10 mouse cellular contexts compared by ENCODE assay signal in the genomic region with DNA sequence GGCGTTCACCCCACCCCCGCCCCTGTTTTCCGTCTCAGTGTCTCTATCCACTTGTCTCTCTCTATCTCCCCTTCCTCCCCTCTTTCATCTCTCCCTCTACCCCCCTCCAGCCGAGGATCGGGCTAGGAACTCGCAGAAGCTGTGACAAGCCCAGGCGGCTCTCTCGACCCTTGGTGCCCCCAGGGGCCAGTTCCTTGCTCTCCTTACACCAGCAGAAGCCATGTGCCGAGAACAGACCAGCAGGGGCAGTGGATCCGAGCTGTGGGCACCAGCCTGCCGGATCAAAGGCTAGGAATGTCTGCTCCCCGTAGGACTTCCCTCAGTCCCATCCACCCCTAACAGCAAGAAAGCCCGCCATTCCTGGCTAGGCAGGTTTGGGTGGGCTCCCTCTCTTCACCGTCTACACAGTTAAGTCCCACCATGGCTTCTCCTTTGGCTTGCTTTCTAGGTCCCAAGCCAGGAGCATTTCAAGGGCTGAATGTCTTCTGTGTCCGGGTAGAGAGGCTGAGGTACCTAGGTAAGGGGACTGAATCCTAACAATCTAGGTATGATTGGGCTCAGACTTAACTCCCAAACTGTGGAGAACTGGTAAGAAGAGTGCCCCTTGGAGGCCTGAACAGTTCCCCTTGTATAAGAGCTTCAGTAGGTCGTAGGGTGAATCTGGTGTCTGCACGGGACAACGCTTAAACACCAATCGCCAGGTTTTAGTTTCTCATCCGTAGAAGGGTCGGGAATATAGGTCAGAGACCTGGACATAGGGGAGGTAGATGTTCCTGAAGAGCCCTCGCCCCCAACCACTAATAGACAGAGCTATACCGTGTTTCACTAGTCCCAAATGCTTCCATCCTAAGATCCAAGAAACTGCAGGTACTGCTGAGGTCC. TPM values are rescaled to one million over a fixed set of nuclear protein-coding genes. Genes with fewer than 3 reads are reported as not detected.
A peak's percentile ranks its signal among the peaks of the same experiment; 100 is the strongest.
DNase-seq lines count a peak whose midpoint lies in the region; ATAC-seq and TF ChIP-seq lines count a peak whose summit lies in the region.
"Had no signal": no experiment of that assay in that cellular context is flagged by ENCODE, and none has a peak within 500 bp of the region (broad histone marks: within the 10 kb centered on the region; RNA-seq: fewer than 3 reads in every experiment).

No protein-coding gene starts in this region.

- TF ChIP-seq POLR2A in brain, embryonic 14.5 days (IDR thresholded peaks at IDR 0.05; ENCODE audit: borderline replicate concordance, extremely low read depth, insufficient read depth, insufficient read length, poor library complexity, severe bottlenecking), result no peak

- no peaks in the 10 kb centered on the region for H3K9me3 ChIP-seq in hindbrain, embryonic 13.5 days
- H3K9me3 ChIP-seq in midbrain, embryonic 14.5 days (ENCODE audit: control insufficient read depth, low read length), result no peaks in the 10 kb centered on the region

- no peak for TF ChIP-seq CTCF in gastrocnemius, adult 2 months (IDR thresholded peaks at IDR 0.05)
- TF ChIP-seq CTCF in brain, embryonic 14.5 days (IDR thresholded peaks at IDR 0.05; ENCODE audit: borderline replicate concordance, extremely low read depth, insufficient read depth, insufficient read length), result no peak

- intact Hi-C loops in gastrocnemius, adult 2 months (cut with DNase I), result no loop called here

- H3K4me1 ChIP-seq in hindbrain, embryonic 13.5 days (replicated peaks), result peaks cover 64% of the 10 kb centered on the region
- H3K4me1 ChIP-seq in midbrain, embryonic 14.5 days (ENCODE audit: control insufficient read depth, insufficient read depth, low read length), result peaks cover 44% of the 10 kb centered on the region

- ATAC-seq in hindbrain, embryonic 13.5 days (ENCODE audit: low FRiP score), result no peak
- no peak for ATAC-seq in midbrain, embryonic 14.5 days (ENCODE audit: low FRiP score, low TSS enrichment)

- H3K9ac ChIP-seq in hindbrain, embryonic 13.5 days, result peak overlapping the region; percentile 67
- H3K9ac ChIP-seq in midbrain, embryonic 14.5 days (replicated peaks; ENCODE audit: low read length), result peak overlapping the region; percentile 50

- no peak overlapping the region for H3K27ac ChIP-seq in gastrocnemius, adult 2 months
- no peak overlapping the region for H3K27ac ChIP-seq in hindbrain, embryonic 13.5 days
- H3K27ac ChIP-seq in midbrain, embryonic 14.5 days (replicated peaks; ENCODE audit: low read depth, low read length), result peak overlapping the region; percentile 61; the same call in 1 of the 2 replicates

- H3K36me3 ChIP-seq in hindbrain, embryonic 13.5 days, result no peaks in the 10 kb centered on the region
- H3K36me3 ChIP-seq in midbrain, embryonic 14.5 days (ENCODE audit: control insufficient read depth, insufficient read depth, low read length), result no peaks in the 10 kb centered on the region

- 1% methylated on average over 23 of the region's 23 CpGs for WGBS in hindbrain, embryonic 13.5 days
- WGBS in midbrain, embryonic 14.5 days, result 2% methylated on average over 23 of the region's 23 CpGs

- peak overlapping the region; percentile 55 for H3K4me3 ChIP-seq in gastrocnemius, adult 2 months
- peak overlapping the region; percentile 50 for H3K4me3 ChIP-seq in hindbrain, embryonic 13.5 days
- H3K4me3 ChIP-seq in midbrain, embryonic 14.5 days (replicated peaks; ENCODE audit: low read depth, low read length), result peak overlapping the region; percentile 44

- DNase-seq in gastrocnemius, adult 2 months, result no peak
- no peak for DNase-seq in gastrocnemius, postnatal 4 days (ENCODE audit: low spot score in 2 of 2)
- peak; percentile 9 for DNase-seq in brain, embryonic 14.5 days (ENCODE audit: low read depth)
- peak; percentile 46 for DNase-seq in midbrain, embryonic 14.5 days
- DNase-seq in urinary bladder, postnatal 4 days (ENCODE audit: low spot score in 2 of 2), result no peak
- no peak for DNase-seq in right cerebral cortex, postnatal 25 days
- no peak for DNase-seq in ovary, postnatal 10 days (ENCODE audit: low spot score)
- DNase-seq: heart, postnatal 14 days had no signal

- H3K4me2 ChIP-seq in hindbrain, embryonic 13.5 days, result peak overlapping the region; percentile 80
- H3K4me2 ChIP-seq in midbrain, embryonic 14.5 days (ENCODE audit: low read length), result peak overlapping the region; percentile 84

- H3K27me3 ChIP-seq in hindbrain, embryonic 13.5 days, result peaks cover 100% of the 10 kb centered on the region
- peaks cover 49% of the 10 kb centered on the region for H3K27me3 ChIP-seq in midbrain, embryonic 14.5 days (ENCODE audit: control insufficient read depth, insufficient read depth, low read length)

RNA-seq across cellular contexts. Expression of a gene that starts 1.2 kb away (rescaled TPM):
- total RNA-seq in gastrocnemius, adult 2 months (2021), result under 1 TPM in 1 of 2 experiments, not detected in 1; 0.08 TPM
- total RNA-seq in gastrocnemius, postnatal 4 days (2021), result under 1 TPM; 0.21 to 0.27 TPM
- 8.6 and 11.4 TPM in 2 replicates for polyA plus RNA-seq in brain, embryonic 14.5 days (2012; rRNA removed)
- polyA plus RNA-seq in hindbrain, embryonic 13.5 days (2015; fragmentation: Nextera tagmentation; extraction: Ambion mirVana), result 7.9 and 9.8 TPM in 2 replicates
- polyA plus RNA-seq in midbrain, embryonic 14.5 days (2014; fragmentation: Nextera tagmentation; extraction: Ambion mirVana), result 14.5 and 15.0 TPM in 2 replicates
- total RNA-seq: heart, postnatal 14 days; megakaryocyte progenitor cell, adult 5-6 weeks had no signal

RNA-seq across cellular contexts. Expression of a gene that starts 23.1 kb away (rescaled TPM):
- under 1 TPM; 0.05 to 0.06 TPM for total RNA-seq in gastrocnemius, adult 2 months (2021)
- total RNA-seq in gastrocnemius, postnatal 4 days (2021), result not detected
- polyA plus RNA-seq in brain, embryonic 14.5 days (2012; rRNA removed), result 0.34 and 0.56 TPM in 2 replicates
- 0.13 and 0.21 TPM in 2 replicates for polyA plus RNA-seq in hindbrain, embryonic 13.5 days (2015; fragmentation: Nextera tagmentation; extraction: Ambion mirVana)
- 0.33 and 0.78 TPM in 2 replicates for polyA plus RNA-seq in midbrain, embryonic 14.5 days (2014; fragmentation: Nextera tagmentation; extraction: Ambion mirVana)
- total RNA-seq: megakaryocyte progenitor cell, adult 5-6 weeks had no signal

Comparison
In these comparisons a context has a peak if more than half of its experiments do, and no peak if none do; other contexts are left out.
1. DNase-seq: peak in brain, embryonic 14.5 days (single experiment) and midbrain, embryonic 14.5 days (single experiment); none in gastrocnemius, adult 2 months (single experiment), gastrocnemius, postnatal 4 days (0 of 2), urinary bladder, postnatal 4 days (0 of 2), right cerebral cortex, postnatal 25 days (single experiment) and ovary, postnatal 10 days (single experiment).
2. Peak in every context shown above with its lines, with median percentiles within 50 percentile points of each other: H3K4me3 ChIP-seq.